Mouse (Mus musculus) gastrocnemius, postnatal 14 days (tissue): ENCODE data around the gene Ovca2. TPM values are rescaled to one million over a fixed set of nuclear protein-coding genes. Genes with fewer than 3 reads are reported as not detected.

Experiments used
- DNase-seq: peaks from one replicate; pipeline ENCODE4 v3.0.0; 2021; ENCODE audit warnings: mixed read lengths
- intact Hi-C: fragments of 180-260 bp; cut with DNase I; formaldehyde crosslinking; loops from one replicate; pipeline ENCODE4 v1.15.1; 2025; ENCODE audit warnings: low total_unique reads
- total RNA-seq, 2 experiments: library from RNA; stranded (reverse); gene quantifications; 2 replicates each; pipeline ENCODE4 v1.2.3; 2021

The Ovca2 gene
- total RNA-seq, 2 experiments from 2014 or later, result 3.6 to 4.1 TPM

DNA sequence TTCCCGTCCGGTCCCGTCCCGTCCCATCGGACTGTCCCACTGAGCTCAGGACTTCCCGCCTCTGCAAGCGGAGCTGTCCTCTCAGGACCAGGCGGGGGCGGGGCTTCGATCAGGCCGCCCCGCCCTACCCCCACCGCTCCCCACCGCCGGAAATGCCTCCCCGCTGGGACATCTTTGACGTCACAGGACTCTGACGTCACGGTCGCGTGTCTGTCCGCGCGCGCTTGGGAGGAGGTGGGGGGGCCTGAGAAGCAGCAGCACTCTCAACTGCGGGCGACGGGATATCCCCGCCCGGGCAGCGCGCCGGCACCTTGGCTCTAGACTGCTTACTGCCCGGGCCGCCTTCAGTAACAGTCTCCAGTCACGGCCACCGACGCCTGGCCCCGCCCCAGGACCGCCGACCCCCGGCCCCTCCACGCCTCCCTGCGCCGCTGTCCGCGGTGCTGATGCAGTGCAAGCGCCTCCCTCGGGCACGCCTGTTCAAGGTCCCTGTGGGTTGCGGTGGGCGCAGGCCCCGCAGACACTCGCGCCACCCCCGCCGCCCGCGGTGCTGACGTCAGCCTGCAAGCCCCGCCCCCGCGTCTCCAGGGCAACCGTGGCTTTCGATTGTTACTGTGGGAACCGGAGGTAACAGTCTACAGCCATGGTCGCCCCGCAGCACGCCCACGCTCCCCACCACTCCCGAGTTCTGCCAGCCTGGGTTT is 5.4 kb downstream of the Ovca2 start:
- intact Hi-C loops, result no loop called here

DNA sequence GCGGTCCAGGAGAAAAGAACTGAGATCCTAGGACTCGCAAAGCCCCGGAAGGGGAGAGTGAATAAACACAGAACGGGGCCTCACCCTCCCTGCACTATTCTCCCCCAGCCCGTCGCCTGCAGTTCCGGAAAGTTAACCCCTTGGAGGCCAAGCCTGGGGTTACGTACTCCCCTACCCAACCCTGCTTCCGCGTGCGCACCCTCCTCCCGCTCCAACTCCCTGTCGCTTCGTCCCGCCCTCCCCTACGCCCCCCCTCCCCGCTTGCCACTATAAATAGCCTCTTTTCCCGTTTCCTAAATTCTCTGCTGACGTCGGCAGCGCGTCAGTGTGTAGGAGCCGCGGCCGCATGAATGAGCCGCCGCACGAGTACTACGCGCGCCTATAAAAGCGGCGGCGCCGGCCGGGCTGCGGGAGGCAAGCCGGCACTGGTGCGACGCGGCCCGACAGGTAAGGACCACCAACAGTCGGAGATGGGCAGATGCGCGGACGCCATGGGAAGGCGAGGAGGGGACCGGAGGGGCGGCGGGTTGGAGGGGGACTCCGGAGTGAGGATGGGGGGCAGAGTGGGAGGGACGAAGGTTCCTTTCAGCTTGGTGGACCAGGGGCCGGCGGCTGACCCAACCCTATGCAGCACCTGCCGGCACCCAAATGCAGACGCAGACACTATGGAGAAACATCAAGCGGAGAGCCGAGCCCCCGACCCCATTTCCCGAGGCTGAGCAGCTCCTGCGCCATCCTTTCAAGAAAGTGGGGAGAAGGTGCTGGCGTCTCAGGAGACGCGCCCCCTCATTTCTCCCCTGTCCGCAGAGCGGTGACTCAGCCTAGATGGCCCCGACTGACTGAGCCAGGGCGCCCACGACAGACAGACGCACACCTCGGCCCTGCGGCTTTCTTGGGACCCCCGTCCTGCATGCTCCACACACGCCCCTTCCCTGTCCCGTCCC is 6.2 kb downstream of the Ovca2 start:
- no peak for DNase-seq
- intact Hi-C loops, result no loop called here

More for the DNA sequence above, 5.4 kb downstream of the Ovca2 start:
- peak; percentile 77 for DNase-seq

GRCm38 (mm10) chr11:75171186-75171865 is 7.3 kb downstream of the Ovca2 start:
- intact Hi-C loops, result no loop called here
- peak; percentile 16 for DNase-seq

DNA sequence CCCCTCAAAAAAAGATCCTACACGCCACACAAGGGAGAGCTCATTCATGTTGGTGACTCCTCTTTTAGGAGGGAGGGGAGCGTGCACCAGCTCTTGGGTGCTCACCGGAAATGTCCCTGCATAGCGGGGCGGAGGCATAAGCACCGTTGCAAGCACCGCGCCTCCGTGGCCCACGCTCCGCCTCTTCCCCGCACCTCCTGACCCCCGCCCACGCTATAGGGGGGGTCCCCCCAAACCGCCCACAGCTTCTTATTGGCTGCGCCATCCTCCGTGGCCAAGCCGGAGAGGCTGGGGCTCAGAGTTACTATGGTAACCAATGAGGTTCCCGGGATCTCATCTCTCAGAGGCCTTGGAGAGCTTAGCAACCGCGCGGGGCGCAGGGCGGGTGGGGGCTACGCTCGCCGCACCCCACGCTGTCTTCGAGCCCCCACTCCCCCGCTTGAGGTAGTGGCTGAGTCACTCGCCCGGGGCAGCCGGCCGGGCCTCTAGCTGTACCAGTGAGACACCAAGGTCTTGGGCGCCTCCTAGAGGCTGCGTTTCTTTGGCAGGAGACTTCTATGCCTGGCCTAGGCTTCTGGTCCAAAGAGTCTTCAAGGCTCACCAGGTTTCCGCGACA is 8.4 kb downstream of the Ovca2 start:
- intact Hi-C loops, result no loop called here
- DNase-seq, result peak; percentile 92

DNA sequence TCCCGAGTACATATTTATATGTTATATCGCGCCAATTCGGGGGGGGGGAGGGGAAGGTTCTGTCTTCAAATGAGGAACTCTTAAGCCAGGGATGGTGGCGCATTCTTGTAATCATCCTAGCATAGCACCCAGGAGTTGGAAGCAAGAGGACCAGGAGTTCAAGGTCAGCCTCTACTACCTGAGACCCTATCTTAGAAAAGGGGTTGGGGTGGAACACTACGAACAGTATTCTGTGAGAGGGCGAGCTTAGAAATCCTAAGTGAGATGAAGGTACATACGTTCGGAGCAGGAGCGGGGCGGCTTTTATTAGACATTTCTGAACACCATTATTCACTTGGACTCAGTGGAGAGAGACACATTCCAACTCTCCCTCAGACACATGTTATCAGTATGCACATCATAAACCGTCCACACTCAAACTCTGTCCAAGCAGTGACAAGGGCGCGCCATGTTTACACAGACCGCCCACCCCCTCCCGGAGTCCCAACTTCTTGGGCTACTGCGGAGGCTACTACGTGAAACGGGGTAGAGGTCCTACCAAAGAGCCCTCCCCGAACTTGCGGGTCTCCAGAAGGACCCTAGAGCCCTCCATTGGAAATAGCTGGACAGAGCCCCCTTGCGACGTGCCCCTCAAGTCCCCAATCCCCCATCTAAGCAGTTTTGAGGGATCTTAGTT is 9.1 kb downstream of the Ovca2 start, which contains the start of gene Hic1:
Hic1 (minus strand) TSS at position 115 of the 676 bp plus-strand sequence.
- intact Hi-C loops, result no loop called here
- DNase-seq, result no peak

DNA sequence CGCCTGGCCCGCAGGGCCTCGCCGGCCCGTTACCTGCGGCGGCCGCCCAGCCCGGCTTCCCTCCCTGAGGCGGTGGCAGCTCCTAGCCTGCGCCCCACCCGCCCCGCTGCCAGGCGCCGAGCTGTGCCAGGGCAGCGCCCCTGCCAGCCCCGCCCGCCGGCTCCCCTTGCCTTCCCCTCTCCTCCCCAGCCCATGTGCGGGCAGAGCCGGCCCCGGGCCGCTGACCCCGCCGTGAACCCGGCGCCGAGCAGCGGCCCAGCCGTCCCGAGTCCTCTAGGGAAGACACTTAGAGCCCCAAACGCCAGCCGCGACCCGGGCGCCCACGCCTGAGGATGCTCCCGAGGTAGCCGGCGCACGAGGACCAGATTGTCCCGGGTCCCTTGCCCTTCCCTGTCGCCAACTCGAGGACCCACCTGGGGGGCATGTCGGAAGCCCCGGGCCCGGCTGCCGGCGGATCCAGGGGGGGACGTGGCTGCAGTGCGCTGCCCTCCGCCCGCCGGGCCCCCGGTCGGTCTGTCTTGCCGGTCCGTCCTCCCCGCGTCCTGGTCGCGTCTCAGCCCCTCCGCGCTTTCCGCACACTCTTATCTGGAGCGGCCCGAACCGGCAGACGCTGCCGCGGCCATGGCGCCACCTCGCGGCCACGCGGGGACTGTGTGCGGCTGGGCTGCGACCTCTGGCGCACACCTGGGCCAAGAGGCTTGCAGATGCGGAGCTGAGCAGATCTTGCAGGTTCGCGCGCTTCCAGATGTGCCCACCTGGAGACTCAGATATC is 9.9 kb downstream of the Ovca2 start:
- peak; percentile 89 for DNase-seq
- intact Hi-C loops, result no loop called here

DNA sequence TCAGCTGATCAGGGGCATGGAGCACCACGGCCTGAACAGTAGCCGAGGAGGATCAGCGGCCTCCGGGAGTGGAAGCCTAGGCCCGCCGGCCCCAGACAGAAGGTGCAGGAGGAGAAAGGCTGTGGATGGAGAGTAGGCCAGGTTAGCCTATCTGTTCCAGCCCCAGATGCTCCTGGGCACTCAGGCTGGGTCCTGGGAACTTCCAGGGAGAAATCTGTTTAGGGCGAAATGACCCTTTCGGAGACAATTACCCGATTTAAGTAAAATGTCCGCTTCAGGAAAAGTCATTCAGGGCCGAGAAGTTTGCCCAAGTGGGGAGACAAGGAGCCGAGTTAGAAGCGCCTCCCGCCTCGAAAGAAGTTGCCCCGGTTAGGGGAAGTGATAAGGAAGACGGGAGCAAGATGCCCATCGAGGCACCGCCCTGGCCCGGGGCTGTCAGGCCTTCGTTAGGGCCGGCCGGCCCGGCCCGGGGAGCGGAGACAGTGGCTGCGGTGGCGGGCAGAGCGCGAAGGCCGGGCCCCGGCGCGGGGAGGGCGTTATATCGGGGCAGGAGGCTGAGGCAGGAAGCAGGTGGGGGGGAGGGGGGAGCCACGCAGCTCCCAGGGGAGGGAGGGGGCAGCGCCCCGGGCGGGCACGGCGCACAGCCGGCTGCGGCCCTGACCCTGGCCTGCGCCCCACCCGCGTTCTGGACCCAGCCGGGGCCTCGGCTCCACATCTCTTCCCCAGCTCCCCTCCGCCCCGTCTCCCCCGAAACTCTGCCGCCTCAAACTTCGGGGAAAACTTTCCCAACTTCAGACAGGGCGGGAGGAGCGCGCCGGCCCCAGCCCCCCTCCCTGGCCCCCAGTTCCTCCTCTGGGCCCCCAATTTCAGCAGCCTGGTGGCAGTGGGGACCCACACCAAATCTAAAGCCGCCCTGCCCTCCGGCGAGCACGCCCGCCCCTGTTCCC is 10.7 kb downstream of the Ovca2 start:
- peak; percentile 54 for DNase-seq
- intact Hi-C loops, result loop anchor here (2.0 kb wide), 1 partner anchor 187 kb away; no protein-coding TSS in a partner anchor

GRCm38 (mm10) chr11:75166861-75167642 is 11.6 kb downstream of the Ovca2 start:
- intact Hi-C loops, result loop anchor here (2.0 kb wide), 1 partner anchor 186 kb away; no protein-coding TSS in a partner anchor

GRCm38 (mm10) chr11:75166193-75166842 is 12.3 kb downstream of the Ovca2 start:
- intact Hi-C loops, result loop anchor here (2.0 kb wide), 1 partner anchor 186 kb away; no protein-coding TSS in a partner anchor
- no peak for DNase-seq

More at GRCm38 (mm10) chr11:75166861-75167642, 11.6 kb downstream of the Ovca2 start:
- peak; percentile 45 for DNase-seq

GRCm38 (mm10) chr11:75165441-75166192 is 13.0 kb downstream of the Ovca2 start:
- intact Hi-C loops, result loop anchor here (2.0 kb wide), 1 partner anchor 185 kb away; no protein-coding TSS in a partner anchor
- peak; percentile 84 for DNase-seq

DNA sequence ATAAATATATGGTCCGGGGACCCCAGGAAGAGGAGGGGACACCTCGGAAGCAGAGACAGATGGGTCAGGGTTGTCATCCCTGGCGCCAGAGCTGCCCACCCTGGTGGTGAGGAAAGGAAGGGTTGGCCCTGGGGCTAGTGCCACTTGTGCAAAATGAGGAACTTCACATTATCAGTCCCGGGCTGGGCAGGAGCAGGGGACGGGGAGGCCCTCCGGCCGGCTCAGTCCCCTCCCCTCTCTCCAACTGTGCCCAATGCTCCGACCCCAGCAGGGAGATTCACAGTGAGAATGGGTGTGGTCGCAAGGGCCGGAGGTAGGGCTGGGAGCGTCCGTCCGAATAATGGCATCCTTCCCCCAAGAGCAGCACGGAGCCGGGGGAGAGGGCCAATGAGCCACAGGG is 13.9 kb downstream of the Ovca2 start:
- intact Hi-C loops, result no loop called here
- DNase-seq, result no peak

- intact Hi-C loops, result no loop called here
- no peak for DNase-seq
These were observed 14.6 kb downstream of the Ovca2 start for GRCm38 (mm10) chr11:75164051-75164450.

- peak; percentile 4 for DNase-seq
- intact Hi-C loops, result no loop called here
These were observed 15.3 kb downstream of the Ovca2 start for GRCm38 (mm10) chr11:75163379-75163778.

DNA sequence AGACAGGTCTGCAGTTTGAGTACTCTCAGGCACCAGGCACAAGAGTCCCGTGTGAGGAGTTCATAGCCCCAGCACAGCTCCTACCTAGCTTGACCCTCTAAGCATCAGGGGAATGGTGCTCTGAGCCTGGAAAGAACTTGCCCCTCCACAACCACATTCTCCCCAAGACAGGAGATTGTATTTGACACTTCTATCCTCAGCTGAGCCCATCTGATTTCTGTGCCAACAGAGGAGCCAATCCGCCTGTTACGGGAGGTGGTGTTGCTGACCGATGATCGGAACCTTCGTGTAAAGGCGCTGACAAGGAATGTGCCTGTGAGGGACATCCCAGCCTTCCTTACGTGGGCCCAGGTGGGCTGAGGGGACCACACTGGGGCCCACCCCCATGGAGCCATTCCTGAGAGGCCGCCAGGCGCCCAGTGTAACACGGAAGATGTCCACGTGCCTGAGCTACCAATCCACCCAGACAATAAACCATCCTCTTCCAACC is 16.0 kb downstream of the Ovca2 start:
- DNase-seq, result peak; percentile 3
- intact Hi-C loops, result no loop called here
